Comparison of ENCODE assay signal across 9 mouse cellular contexts in genomic region chr16:26967967-26968366, GRCm38 (mm10). TPM values are rescaled to one million over a fixed set of nuclear protein-coding genes. Genes with fewer than 3 reads are reported as not detected.
DNase-seq lines count a peak whose midpoint lies in the region; ATAC-seq and TF ChIP-seq lines count a peak whose summit lies in the region.
"Had no signal": no experiment of that assay in that cellular context is flagged by ENCODE, and none has a peak within 500 bp of the region (broad histone marks: within the 10 kb centered on the region; RNA-seq: fewer than 3 reads in every experiment).

No protein-coding gene starts in this region.

- peak overlapping the region; percentile 37 for H3K4me3 ChIP-seq in embryonic facial prominence, embryonic 12.5 days
- H3K4me3 ChIP-seq in hindbrain, embryonic 15.5 days: peak overlapping the region; percentile 48
- H3K4me3 ChIP-seq in limb, embryonic 12.5 days (replicated peaks): peak overlapping the region; percentile 43
- H3K4me3 ChIP-seq in neural tube, embryonic 11.5 days (ENCODE audit: low read depth, low read length): peak overlapping the region; percentile 28
- no peak overlapping the region for H3K4me3 ChIP-seq in thymus, adult 2 months (ENCODE audit: control insufficient read depth, insufficient read depth, low read length)

- no peaks in the 10 kb centered on the region for H3K36me3 ChIP-seq in embryonic facial prominence, embryonic 12.5 days
- no peaks in the 10 kb centered on the region for H3K36me3 ChIP-seq in hindbrain, embryonic 15.5 days
- no peaks in the 10 kb centered on the region for H3K36me3 ChIP-seq in limb, embryonic 12.5 days
- H3K36me3 ChIP-seq in neural tube, embryonic 11.5 days (ENCODE audit: control insufficient read depth, insufficient read depth, low read length): no peaks in the 10 kb centered on the region
- no peaks in the 10 kb centered on the region for H3K36me3 ChIP-seq in thymus, adult 2 months (ENCODE audit: control insufficient read depth, insufficient read depth, low read length)

- WGBS in embryonic facial prominence, embryonic 12.5 days: 2% methylated on average over 28 of the region's 28 CpGs
- 2% methylated on average over 28 of the region's 28 CpGs for WGBS in hindbrain, embryonic 15.5 days
- 2% methylated on average over 28 of the region's 28 CpGs for WGBS in limb, embryonic 12.5 days
- 2% methylated on average over 28 of the region's 28 CpGs for WGBS in neural tube, embryonic 11.5 days
- WGBS in thymus, adult 2 months: 9% methylated on average over 28 of the region's 28 CpGs

- no peak for ATAC-seq in embryonic facial prominence, embryonic 12.5 days (ENCODE audit: insufficient number of reproducible peaks, insufficient read depth, low FRiP score, low TSS enrichment)
- ATAC-seq in hindbrain, embryonic 15.5 days (ENCODE audit: low FRiP score, low read depth): peak; percentile 72; the same call in 1 of the 2 replicates
- ATAC-seq in limb, embryonic 12.5 days (ENCODE audit: insufficient number of reproducible peaks, insufficient read depth, low FRiP score, low TSS enrichment, low read depth): no peak
- peak; percentile 76 for ATAC-seq in neural tube, embryonic 11.5 days (ENCODE audit: insufficient read depth, low FRiP score, low TSS enrichment)

- peak overlapping the region; percentile 68 for H3K4me2 ChIP-seq in embryonic facial prominence, embryonic 12.5 days (replicated peaks)
- peak overlapping the region; percentile 87 for H3K4me2 ChIP-seq in hindbrain, embryonic 15.5 days
- peak overlapping the region; percentile 82 for H3K4me2 ChIP-seq in limb, embryonic 12.5 days
- H3K4me2 ChIP-seq in neural tube, embryonic 11.5 days (ENCODE audit: low read depth): peak overlapping the region; percentile 64

- H3K9ac ChIP-seq in embryonic facial prominence, embryonic 12.5 days: no peak overlapping the region
- peak overlapping the region; percentile 43 for H3K9ac ChIP-seq in hindbrain, embryonic 15.5 days
- peak overlapping the region; percentile 18; the same call in 1 of the 2 replicates for H3K9ac ChIP-seq in limb, embryonic 12.5 days (replicated peaks)
- H3K9ac ChIP-seq in neural tube, embryonic 11.5 days (ENCODE audit: low read length): peak overlapping the region; percentile 32

- H3K27me3 ChIP-seq in embryonic facial prominence, embryonic 12.5 days: peaks cover 15% of the 10 kb centered on the region
- H3K27me3 ChIP-seq in hindbrain, embryonic 15.5 days: 0 out of 2 replicates have a peak, but pooled peaks cover 9% of the 10 kb centered on the region
- H3K27me3 ChIP-seq in limb, embryonic 12.5 days: peaks cover 19% of the 10 kb centered on the region
- peaks cover 3% of the 10 kb centered on the region; the same call in 1 of the 2 replicates for H3K27me3 ChIP-seq in neural tube, embryonic 11.5 days (ENCODE audit: control insufficient read depth, insufficient read depth, low read length)
- no peaks in the 10 kb centered on the region for H3K27me3 ChIP-seq in thymus, adult 2 months (ENCODE audit: control insufficient read depth, insufficient read depth, low read length)

- TF ChIP-seq CTCF in thymus, adult 2 months (IDR thresholded peaks at IDR 0.05; ENCODE audit: borderline replicate concordance, control insufficient read depth, extremely low read depth, insufficient read depth, low read length, poor library complexity): no peak

- H3K9me3 ChIP-seq in embryonic facial prominence, embryonic 12.5 days: no peaks in the 10 kb centered on the region
- H3K9me3 ChIP-seq in hindbrain, embryonic 15.5 days: no peaks in the 10 kb centered on the region
- H3K9me3 ChIP-seq in limb, embryonic 12.5 days: no peaks in the 10 kb centered on the region
- H3K9me3 ChIP-seq in neural tube, embryonic 11.5 days (ENCODE audit: control insufficient read depth, low read length): no peaks in the 10 kb centered on the region

- DNase-seq in right cerebral cortex, adult 18-20 months: peak; percentile 12
- no peak for DNase-seq in right cerebral cortex, postnatal 4 days
- DNase-seq in neural tube, embryonic 11.5 days (ENCODE audit: low spot score): peak; percentile 27
- DNase-seq in spleen, adult 12 weeks (ENCODE audit: low spot score): no peak
- DNase-seq in thymus, adult 2 months: no peak

- H3K4me1 ChIP-seq in embryonic facial prominence, embryonic 12.5 days: peaks cover 5% of the 10 kb centered on the region
- peaks cover 6% of the 10 kb centered on the region; the same call in 1 of the 2 replicates for H3K4me1 ChIP-seq in hindbrain, embryonic 15.5 days (replicated peaks)
- 0 out of 2 replicates have a peak, but pooled peaks cover 5% of the 10 kb centered on the region for H3K4me1 ChIP-seq in limb, embryonic 12.5 days (replicated peaks)
- H3K4me1 ChIP-seq in neural tube, embryonic 11.5 days (ENCODE audit: control insufficient read depth, insufficient read depth, low read length): peaks cover 3% of the 10 kb centered on the region; the same call in 1 of the 2 replicates
- no peaks in the 10 kb centered on the region for H3K4me1 ChIP-seq in thymus, adult 2 months (replicated peaks; ENCODE audit: control insufficient read depth, insufficient read depth, low read length)

- TF ChIP-seq POLR2A in thymus, adult 2 months (IDR thresholded peaks at IDR 0.05; ENCODE audit: control insufficient read depth, extremely low read depth, insufficient read depth, low read length, poor library complexity): no peak

- no peak overlapping the region for H3K27ac ChIP-seq in embryonic facial prominence, embryonic 12.5 days
- no peak overlapping the region for H3K27ac ChIP-seq in hindbrain, embryonic 15.5 days (replicated peaks)
- H3K27ac ChIP-seq in limb, embryonic 12.5 days: no peak overlapping the region
- H3K27ac ChIP-seq in neural tube, embryonic 11.5 days (ENCODE audit: low read depth, low read length): no peak overlapping the region
- H3K27ac ChIP-seq in thymus, adult 2 months (ENCODE audit: control insufficient read depth, insufficient read depth, low read length): no peak overlapping the region

RNA-seq across cellular contexts. Expression of gene Gmnc, which starts 23.5 kb away (rescaled TPM):
- polyA plus RNA-seq in embryonic facial prominence, embryonic 12.5 days (2016; fragmentation: Nextera tagmentation; extraction: Ambion mirVana): 0.06 TPM in 2 replicates
- polyA plus RNA-seq in hindbrain, embryonic 15.5 days (2015; fragmentation: Nextera tagmentation; extraction: Ambion mirVana): 0.85 and 1.0 TPM in 2 replicates
- 0.14 and 0.24 TPM in 2 replicates for polyA plus RNA-seq in limb, embryonic 12.5 days (2016; fragmentation: Nextera tagmentation; extraction: Ambion mirVana)
- not detected in 2 replicates for polyA plus RNA-seq in neural tube, embryonic 11.5 days (2014; fragmentation: Nextera tagmentation; extraction: Ambion mirVana)
- 0.06 and 0.07 TPM in 2 replicates for polyA plus RNA-seq in thymus, adult 2 months (2012; rRNA removed)
- polyA plus RNA-seq: liver, embryonic 16.5 days had no signal

Comparison
In these comparisons a context has a peak if more than half of its experiments do, and no peak if none do; other contexts are left out.
1. DNase-seq: peak in right cerebral cortex, adult 18-20 months (single experiment) and neural tube, embryonic 11.5 days (single experiment); none in right cerebral cortex, postnatal 4 days (single experiment), spleen, adult 12 weeks (single experiment) and thymus, adult 2 months (single experiment).
2. ATAC-seq: peak in hindbrain, embryonic 15.5 days (single experiment) and neural tube, embryonic 11.5 days (single experiment); none in embryonic facial prominence, embryonic 12.5 days (single experiment) and limb, embryonic 12.5 days (single experiment).
3. Peak in every context shown above with its lines, with median percentiles within 50 percentile points of each other: H3K4me2 ChIP-seq.